Mouse (Mus musculus): Measurements from ENCODE around the gene Nop16. TPM values are rescaled to one million over a fixed set of nuclear protein-coding genes. Genes with fewer than 3 reads are reported as not detected.

Gene Nop16
- polyA plus RNA-seq, 1 experiment, result 61.8 TPM

GRCm38 (mm10) chr13:54564232-54565200, 25.4 kb downstream of the Nop16 start:
- Histone ChIP-seq H3K27ac (ENCODE audit: insufficient read depth, low read length) (no peak overlapping the region), H3K4me1 (ENCODE audit: control insufficient read depth, insufficient read depth, low read length) (peaks cover 2% of the 10 kb centered on the region), H3K9me3 (replicated peaks; ENCODE audit: control insufficient read depth, insufficient read depth, low read length, poor library complexity, severe bottlenecking) (no peaks in the 10 kb centered on the region), H3K9ac (ENCODE audit: low read depth, poor library complexity, severe bottlenecking) (peak overlapping the region; percentile 82), H3K4me3 (ENCODE audit: low read depth, low read length) (peak overlapping the region; percentile 88), H3K27me3 (ENCODE audit: control insufficient read depth, insufficient read depth, low read length, poor library complexity, severe bottlenecking) (no peaks in the 10 kb centered on the region), H3K36me3 (ENCODE audit: control insufficient read depth, insufficient read depth, low read length, poor library complexity, severe bottlenecking) (peaks cover 11% of the 10 kb centered on the region)
- TF ChIP-seq CTCF (IDR thresholded peaks at IDR 0.05; ENCODE audit: low read depth, low read length) (no peak), EP300 (IDR thresholded peaks at IDR 0.05; ENCODE audit: insufficient read depth, low read depth, low read length) (no peak)

DNA sequence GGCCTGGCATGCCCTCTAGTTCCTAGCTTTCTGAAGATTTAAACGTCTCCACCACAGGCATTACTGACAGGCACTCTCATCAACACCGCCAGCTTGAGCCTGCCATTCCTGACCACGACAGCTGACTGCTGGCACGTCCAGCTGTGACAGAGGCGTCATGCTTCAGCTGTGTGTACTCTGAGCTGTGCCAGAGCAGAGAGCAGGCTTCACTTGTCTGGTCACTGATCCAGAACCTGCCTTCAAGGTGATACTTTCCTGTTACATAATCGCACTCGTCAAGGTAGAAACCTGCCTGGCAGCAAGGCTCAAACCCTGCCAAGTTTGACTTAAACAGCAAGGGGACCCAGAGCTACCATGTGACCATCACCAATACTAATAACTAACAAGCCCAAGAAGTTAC, 27.3 kb downstream of the Nop16 start:
- H3K4me3 ChIP-seq (ENCODE audit: low read depth, low read length), result no peak overlapping the region
- H3K27ac ChIP-seq (ENCODE audit: insufficient read depth, low read length), result no peak overlapping the region
- no peaks in the 10 kb centered on the region for H3K9me3 ChIP-seq (replicated peaks; ENCODE audit: control insufficient read depth, insufficient read depth, low read length, poor library complexity, severe bottlenecking)
- no peak overlapping the region for H3K9ac ChIP-seq (ENCODE audit: low read depth, poor library complexity, severe bottlenecking)
- no peaks in the 10 kb centered on the region for H3K27me3 ChIP-seq (ENCODE audit: control insufficient read depth, insufficient read depth, low read length, poor library complexity, severe bottlenecking)
- H3K4me1 ChIP-seq (ENCODE audit: control insufficient read depth, insufficient read depth, low read length), result no peaks in the 10 kb centered on the region
- TF ChIP-seq EP300 (IDR thresholded peaks at IDR 0.05; ENCODE audit: insufficient read depth, low read depth, low read length) (no peak), CTCF (IDR thresholded peaks at IDR 0.05; ENCODE audit: low read depth, low read length) (no peak), POLR2A (IDR thresholded peaks at IDR 0.05; ENCODE audit: insufficient read depth, low read length) (no peak)
- H3K36me3 ChIP-seq (ENCODE audit: control insufficient read depth, insufficient read depth, low read length, poor library complexity, severe bottlenecking), result peaks cover 25% of the 10 kb centered on the region

DNA sequence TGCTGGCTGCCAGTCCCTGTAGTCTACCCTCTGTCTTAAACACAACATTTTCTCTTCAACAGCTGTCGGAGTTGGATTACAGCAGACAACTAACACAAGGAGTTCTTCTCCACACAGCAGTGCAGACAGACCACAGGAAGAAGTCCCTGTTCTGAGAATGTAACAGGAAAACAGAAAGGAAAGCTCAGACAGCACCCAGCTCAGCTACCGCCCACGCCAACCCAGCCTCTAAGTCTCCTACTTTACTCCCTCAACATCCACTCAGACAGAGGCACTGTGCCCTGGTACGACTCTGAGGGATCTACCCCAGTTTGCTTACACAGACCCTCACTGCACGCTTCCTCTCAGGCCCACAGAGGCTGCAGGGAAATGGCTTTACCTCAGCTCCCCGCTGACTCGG, 29.3 kb downstream of the Nop16 start:
- Histone ChIP-seq H3K27ac (ENCODE audit: insufficient read depth, low read length) (no peak overlapping the region), H3K36me3 (ENCODE audit: control insufficient read depth, insufficient read depth, low read length, poor library complexity, severe bottlenecking) (peaks cover 34% of the 10 kb centered on the region)

DNA sequence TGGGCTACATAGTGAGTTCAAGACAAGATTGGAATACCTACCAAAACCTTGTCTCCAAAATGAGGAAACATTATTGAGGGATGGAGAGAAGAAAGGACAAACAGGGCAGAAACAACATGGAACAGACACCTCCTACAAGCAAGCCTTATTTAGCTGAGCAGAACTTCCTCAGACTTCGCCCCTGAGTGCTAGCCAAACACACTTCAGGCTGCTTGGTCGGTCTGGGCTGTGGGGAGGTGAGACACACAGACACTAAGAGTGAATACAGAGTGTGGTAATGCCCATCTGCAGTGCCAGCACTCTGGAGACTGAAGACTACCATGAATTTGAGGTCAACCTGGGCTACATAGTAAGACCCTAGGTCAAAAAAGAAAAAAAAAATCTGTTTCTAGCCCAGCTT, 30.2 kb downstream of the Nop16 start:
- Histone ChIP-seq H3K36me3 (ENCODE audit: control insufficient read depth, insufficient read depth, low read length, poor library complexity, severe bottlenecking) (peaks cover 35% of the 10 kb centered on the region), H3K4me3 (ENCODE audit: low read depth, low read length) (no peak overlapping the region), H3K4me1 (ENCODE audit: control insufficient read depth, insufficient read depth, low read length) (no peaks in the 10 kb centered on the region), H3K9me3 (replicated peaks; ENCODE audit: control insufficient read depth, insufficient read depth, low read length, poor library complexity, severe bottlenecking) (no peaks in the 10 kb centered on the region), H3K27me3 (ENCODE audit: control insufficient read depth, insufficient read depth, low read length, poor library complexity, severe bottlenecking) (no peaks in the 10 kb centered on the region), H3K9ac (ENCODE audit: low read depth, poor library complexity, severe bottlenecking) (no peak overlapping the region), H3K27ac (ENCODE audit: insufficient read depth, low read length) (no peak overlapping the region)
- no peak for TF ChIP-seq POLR2A (IDR thresholded peaks at IDR 0.05; ENCODE audit: insufficient read depth, low read length)
- TF ChIP-seq EP300 (IDR thresholded peaks at IDR 0.05; ENCODE audit: insufficient read depth, low read depth, low read length), result no peak
- no peak for TF ChIP-seq CTCF (IDR thresholded peaks at IDR 0.05; ENCODE audit: low read depth, low read length)

More for the DNA sequence above, 29.3 kb downstream of the Nop16 start:
- no peaks in the 10 kb centered on the region for H3K9me3 ChIP-seq (replicated peaks; ENCODE audit: control insufficient read depth, insufficient read depth, low read length, poor library complexity, severe bottlenecking)
- TF ChIP-seq EP300 (IDR thresholded peaks at IDR 0.05; ENCODE audit: insufficient read depth, low read depth, low read length), result no peak
- TF ChIP-seq CTCF (IDR thresholded peaks at IDR 0.05; ENCODE audit: low read depth, low read length), result no peak
- no peak for TF ChIP-seq POLR2A (IDR thresholded peaks at IDR 0.05; ENCODE audit: insufficient read depth, low read length)
- no peaks in the 10 kb centered on the region for H3K27me3 ChIP-seq (ENCODE audit: control insufficient read depth, insufficient read depth, low read length, poor library complexity, severe bottlenecking)
- H3K4me1 ChIP-seq (ENCODE audit: control insufficient read depth, insufficient read depth, low read length), result no peaks in the 10 kb centered on the region
- no peak overlapping the region for H3K9ac ChIP-seq (ENCODE audit: low read depth, poor library complexity, severe bottlenecking)
- no peak overlapping the region for H3K4me3 ChIP-seq (ENCODE audit: low read depth, low read length)

- TF ChIP-seq CTCF (IDR thresholded peaks at IDR 0.05; ENCODE audit: low read depth, low read length) (no peak), EP300 (IDR thresholded peaks at IDR 0.05; ENCODE audit: insufficient read depth, low read depth, low read length) (no peak), POLR2A (IDR thresholded peaks at IDR 0.05; ENCODE audit: insufficient read depth, low read length) (no peak)
- Histone ChIP-seq H3K9me3 (replicated peaks; ENCODE audit: control insufficient read depth, insufficient read depth, low read length, poor library complexity, severe bottlenecking) (no peaks in the 10 kb centered on the region), H3K4me1 (ENCODE audit: control insufficient read depth, insufficient read depth, low read length) (no peaks in the 10 kb centered on the region), H3K4me3 (ENCODE audit: low read depth, low read length) (no peak overlapping the region), H3K27ac (ENCODE audit: insufficient read depth, low read length) (no peak overlapping the region), H3K36me3 (ENCODE audit: control insufficient read depth, insufficient read depth, low read length, poor library complexity, severe bottlenecking) (peaks cover 49% of the 10 kb centered on the region), H3K27me3 (ENCODE audit: control insufficient read depth, insufficient read depth, low read length, poor library complexity, severe bottlenecking) (no peaks in the 10 kb centered on the region), H3K9ac (ENCODE audit: low read depth, poor library complexity, severe bottlenecking) (no peak overlapping the region)
These were observed 32.2 kb downstream of the Nop16 start for GRCm38 (mm10) chr13:54557652-54558051.

DNA sequence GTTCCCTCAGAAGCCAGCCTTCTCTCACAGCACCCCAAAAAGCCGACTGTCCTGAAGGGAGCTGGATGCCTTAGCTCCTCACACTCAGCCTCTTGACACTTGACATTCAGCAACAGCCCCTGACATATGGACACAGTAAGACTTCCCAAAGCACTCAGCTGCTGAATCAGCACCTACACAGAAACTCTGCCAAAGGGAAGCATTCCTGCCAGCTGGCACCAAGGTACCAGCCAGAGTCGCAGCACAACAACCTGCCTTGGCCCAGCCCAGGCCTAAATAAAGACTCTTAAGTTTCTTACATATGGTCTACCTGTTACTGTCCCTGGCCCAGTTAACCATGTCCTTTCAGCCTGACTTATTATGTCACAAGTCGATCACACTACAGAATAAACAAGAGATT, 33.1 kb downstream of the Nop16 start:
- TF ChIP-seq CTCF (IDR thresholded peaks at IDR 0.05; ENCODE audit: low read depth, low read length) (no peak), POLR2A (IDR thresholded peaks at IDR 0.05; ENCODE audit: insufficient read depth, low read length) (no peak), EP300 (IDR thresholded peaks at IDR 0.05; ENCODE audit: insufficient read depth, low read depth, low read length) (no peak)
- Histone ChIP-seq H3K4me1 (ENCODE audit: control insufficient read depth, insufficient read depth, low read length) (no peaks in the 10 kb centered on the region), H3K9ac (ENCODE audit: low read depth, poor library complexity, severe bottlenecking) (no peak overlapping the region), H3K9me3 (replicated peaks; ENCODE audit: control insufficient read depth, insufficient read depth, low read length, poor library complexity, severe bottlenecking) (no peaks in the 10 kb centered on the region), H3K36me3 (ENCODE audit: control insufficient read depth, insufficient read depth, low read length, poor library complexity, severe bottlenecking) (peaks cover 51% of the 10 kb centered on the region), H3K27ac (ENCODE audit: insufficient read depth, low read length) (no peak overlapping the region), H3K27me3 (ENCODE audit: control insufficient read depth, insufficient read depth, low read length, poor library complexity, severe bottlenecking) (no peaks in the 10 kb centered on the region), H3K4me3 (ENCODE audit: low read depth, low read length) (no peak overlapping the region)

Measured in ES-Bruce4 (cell line).